Mouse (Mus musculus) embryonic stem cell, embryonic (primary cell): ENCODE results near the gene Fam111a.

Source experiments
- CTCF ChIA-PET, 4 experiments: fragments of 300-600 bp in 2 of 4; fragments of 350-600 bp in 2 of 4; sonication (Branson Sonifier 250); formaldehyde crosslinking; loops; one replicate each; lab custom pipeline; 2022; ENCODE audit warnings: inconsistent platforms in 2 of 4; lab: Charles Lee
- POLR2A ChIA-PET, 4 experiments: fragments of 300-600 bp in 2 of 4; fragments of 350-600 bp in 2 of 4; sonication (Branson Sonifier 250); formaldehyde crosslinking; loops; one replicate each; lab custom pipeline; 2022; ENCODE audit warnings: antibody characterized with exemption in 4 of 4, inconsistent platforms in 1 of 4; lab: Charles Lee

The Fam111a gene

GRCm38 (mm10) chr19:12595135-12595529, 49.6 kb downstream of the Fam111a start:
- ChIA-PET CTCF (interaction anchor here (0.6 to 1.5 kb wide), 8 partner anchors 77 to 225 kb away, joined by 3 to 7 read pairs (median 4); partner anchors contain the start of gene Dtx4 (in 2 of the 4)), POLR2A (interaction anchor here in 3 of 4 experiments (0.9 to 2.7 kb wide), 8 partner anchors 9 to 201 kb away, joined by 3 to 8 read pairs (median 4); partner anchors contain the start of genes Cntf (in 1 of the 3), Dtx4 (in 1 of the 3), Lpxn (in 1 of the 3) and Zfp91 (in 1 of the 3))

GRCm38 (mm10) chr19:12595530-12596289, 50.2 kb downstream of the Fam111a start:
- POLR2A ChIA-PET, result interaction anchor here (0.9 to 2.7 kb wide), 13 partner anchors 9 to 201 kb away, joined by 3 to 8 read pairs (median 4); partner anchors contain the start of genes Dtx4 (in 2 of the 4), Cntf (in 1 of the 4), Lpxn (in 1 of the 4) and Zfp91 (in 1 of the 4)
- CTCF ChIA-PET, result interaction anchor here (0.6 to 1.5 kb wide), 10 partner anchors 77 to 225 kb away, joined by 3 to 7 read pairs (median 4); partner anchors contain the start of gene Dtx4 (in 2 of the 4)

GRCm38 (mm10) chr19:12596290-12597072, 50.9 kb downstream of the Fam111a start:
- ChIA-PET POLR2A (interaction anchor here (0.5 to 2.7 kb wide), 14 partner anchors 10 to 359 kb away, joined by 3 to 8 read pairs (median 4); partner anchors contain the start of genes Dtx4 (in 2 of the 4), Cntf (in 1 of the 4), Lpxn (in 1 of the 4) and Zfp91 (in 1 of the 4)), CTCF (interaction anchor here in 3 of 4 experiments (0.6 to 1.5 kb wide), 7 partner anchors 78 to 224 kb away, joined by 3 to 7 read pairs (median 3); partner anchors contain the start of gene Dtx4 (in 2 of the 3))

- ChIA-PET CTCF (interaction anchor here in 1 of 4 experiments (0.6 kb wide), 1 partner anchor 108 kb away, joined by 3 read pairs; no protein-coding TSS in a partner anchor), POLR2A (interaction anchor here in 3 of 4 experiments (1.3 to 2.7 kb wide), 4 partner anchors 10 to 109 kb away, joined by 3 to 7 read pairs (median 4); partner anchors contain the start of gene Dtx4 (in 1 of the 3))
These were observed 51.5 kb downstream of the Fam111a start for GRCm38 (mm10) chr19:12597073-12597405.

GRCm38 (mm10) chr19:12598674-12599073, 53.1 kb downstream of the Fam111a start:
- POLR2A ChIA-PET, result no interaction called here
- CTCF ChIA-PET, result no interaction called here

GRCm38 (mm10) chr19:12599674-12600073, 54.1 kb downstream of the Fam111a start, which contains the start of gene Gm4952:
Gene Gm4952 (plus strand): TSS chr19:12599974.
- CTCF ChIA-PET, result no interaction called here
- POLR2A ChIA-PET, result no interaction called here

GRCm38 (mm10) chr19:12600684-12601480, 55.3 kb downstream of the Fam111a start:
- ChIA-PET POLR2A (no interaction called here), CTCF (no interaction called here)

- ChIA-PET CTCF (no interaction called here), POLR2A (no interaction called here)
These were observed 62.8 kb downstream of the Fam111a start for GRCm38 (mm10) chr19:12608336-12608735.

- ChIA-PET POLR2A (interaction anchor here in 2 of 4 experiments (0.6 kb wide), 2 partner anchors 153 to 181 kb away, joined by 3 read pairs; no protein-coding TSS in a partner anchor), CTCF (no interaction called here)
These were observed 68.1 kb downstream of the Fam111a start for GRCm38 (mm10) chr19:12613646-12614045.

- POLR2A ChIA-PET, result no interaction called here
These were observed 87.6 kb downstream of the Fam111a start, which contains the start of gene Glyat for GRCm38 (mm10) chr19:12633176-12633575. Gene Glyat (plus strand): TSS chr19:12633308.

GRCm38 (mm10) chr19:12634259-12634658, 88.7 kb downstream of the Fam111a start:
- ChIA-PET POLR2A (no interaction called here), CTCF (no interaction called here)

More at GRCm38 (mm10) chr19:12633176-12633575, 87.6 kb downstream of the Fam111a start, which contains the start of gene Glyat:
- CTCF ChIA-PET, result no interaction called here

GRCm38 (mm10) chr19:12634963-12635362, 89.4 kb downstream of the Fam111a start:
- CTCF ChIA-PET, result no interaction called here
- POLR2A ChIA-PET, result no interaction called here

GRCm38 (mm10) chr19:12636863-12637262, 91.3 kb downstream of the Fam111a start:
- ChIA-PET CTCF (interaction anchor here in 1 of 4 experiments (0.6 kb wide), 1 partner anchor 11 kb away, joined by 3 read pairs; no protein-coding TSS in a partner anchor), POLR2A (no interaction called here)

GRCm38 (mm10) chr19:12638049-12638448, 92.5 kb downstream of the Fam111a start:
- CTCF ChIA-PET, result no interaction called here
- POLR2A ChIA-PET, result interaction anchor here in 2 of 4 experiments (0.7 to 1.0 kb wide), 4 partner anchors 10 to 460 kb away, joined by 3 to 6 read pairs (median 3); no protein-coding TSS in a partner anchor
